Mouse (Mus musculus) hindbrain, embryonic 15.5 days (tissue): ENCODE measurements around the gene Usp22. TPM values are rescaled to one million over a fixed set of nuclear protein-coding genes. Genes with fewer than 3 reads are reported as not detected.
"Not testable (repeated sequence)": the region's sequence is repeated elsewhere in the genome, so short reads cannot be mapped to it uniquely, and the experiment has no call there.

Experiments used
- ATAC-seq: fragments of 200-750 bp; cut with Nextera tagmentation; 2 replicates; pipeline ENCODE4 v1.8.0; 2017; ENCODE audit warnings: low read depth, moderate number of reproducible peaks, moderate TSS enrichment; ENCODE audit not compliant: low FRiP score
- H3K27ac ChIP-seq: fragments of 300-500 bp; sonication (generic); replicated peaks from 2 replicates; pipeline ENCODE4 v1.5.1; 2015; ENCODE audit warnings: mild to moderate bottlenecking, inconsistent platforms
- H3K27me3 ChIP-seq: fragments of 300-500 bp; sonication (generic); 2 replicates; pipeline ENCODE4 v1.6.1; 2015; ENCODE audit warnings: control low read depth, inconsistent platforms
- H3K36me3 ChIP-seq: fragments of 300-500 bp; sonication (generic); 2 replicates; pipeline ENCODE4 v1.6.1; 2015; ENCODE audit warnings: control low read depth, inconsistent platforms
- H3K4me1 ChIP-seq: fragments of 300-500 bp; sonication (generic); replicated peaks from 2 replicates; pipeline ENCODE4 v1.6.1; 2015; ENCODE audit warnings: control low read depth, inconsistent platforms
- H3K4me2 ChIP-seq: fragments of 300-500 bp; sonication (generic); 2 replicates; pipeline ENCODE4 v1.6.1; 2015; ENCODE audit warnings: moderate library complexity, mild to moderate bottlenecking, inconsistent platforms
- H3K4me3 ChIP-seq: fragments of 300-500 bp; sonication (generic); 2 replicates; pipeline ENCODE4 v1.5.1; 2015; ENCODE audit warnings: mild to moderate bottlenecking, inconsistent platforms
- H3K9ac ChIP-seq: fragments of 300-500 bp; sonication (generic); 2 replicates; pipeline ENCODE4 v1.6.1; 2015; ENCODE audit warnings: inconsistent platforms
- H3K9me3 ChIP-seq: fragments of 300-500 bp; sonication (generic); 2 replicates; pipeline ENCODE4 v1.6.1; 2016; ENCODE audit warnings: control low read depth, inconsistent platforms
- WGBS: fragments of 180-500 bp; shearing (Covaris S2); methylation state at CpG from one replicate; pipeline ENCODE4 v1.1.7; 2015; 5-methylcytosine and 5-hydroxymethylcytosine counted together
- polyA plus RNA-seq: library from polyadenylated mRNA; unstranded; fragments of >200 nt; fragmentation: Nextera tagmentation; extraction: Ambion mirVana; gene quantifications from 2 replicates; pipeline ENCODE4 v1.2.1, GENCODE M21; 2015

Usp22 gene
- polyA plus RNA-seq, 1 experiment from 2014 or later, result 410 TPM

- H3K27ac ChIP-seq, result peak overlapping the region; percentile 51; the same call in 1 of the 2 replicates
- no peak overlapping the region for H3K4me3 ChIP-seq
- H3K36me3 ChIP-seq, result no peaks in the 10 kb centered on the region
- WGBS, result 74% methylated on average over 3 of the region's 3 CpGs
- H3K4me2 ChIP-seq, result no peak overlapping the region
- H3K27me3 ChIP-seq, result no peaks in the 10 kb centered on the region
- H3K9me3 ChIP-seq, result no peaks in the 10 kb centered on the region
- no peak for ATAC-seq
- peaks cover 7% of the 10 kb centered on the region; the same call in 1 of the 2 replicates for H3K4me1 ChIP-seq
- H3K9ac ChIP-seq, result no peak overlapping the region
Observed at GRCm38 (mm10) chr11:61180361-61180760, 5.5 kb upstream of the Usp22 start.

DNA sequence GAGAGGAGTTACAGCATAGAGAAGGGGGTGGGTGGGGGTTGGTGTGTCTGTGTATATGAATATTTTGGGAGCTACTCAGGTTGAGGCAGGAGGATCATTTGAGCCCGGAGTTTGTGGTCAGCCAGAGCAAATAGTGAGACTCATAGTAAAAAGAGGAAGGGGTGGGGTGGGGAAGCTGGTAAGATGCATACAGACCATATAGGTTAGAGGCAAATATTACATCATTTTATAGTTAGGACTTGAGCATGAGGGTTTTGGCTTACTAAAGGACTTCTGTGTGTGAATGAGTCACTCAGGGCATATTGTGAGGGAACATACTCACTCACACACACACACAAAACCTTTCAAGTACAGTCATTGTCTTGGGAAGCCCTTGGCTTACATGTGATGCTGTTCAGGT lies 1.5 kb upstream of the Usp22 start:
- Histone ChIP-seq H3K4me1 (peaks cover 30% of the 10 kb centered on the region), H3K27ac (peak overlapping the region; percentile 98), H3K4me3 (no peak overlapping the region), H3K27me3 (no peaks in the 10 kb centered on the region), H3K36me3 (no peaks in the 10 kb centered on the region), H3K9me3 (no peaks in the 10 kb centered on the region), H3K9ac (no peak overlapping the region), H3K4me2 (peak overlapping the region; percentile 50)
- ATAC-seq, result no peak
- WGBS, result 88% methylated on average over 1 of the region's 1 CpGs

DNA sequence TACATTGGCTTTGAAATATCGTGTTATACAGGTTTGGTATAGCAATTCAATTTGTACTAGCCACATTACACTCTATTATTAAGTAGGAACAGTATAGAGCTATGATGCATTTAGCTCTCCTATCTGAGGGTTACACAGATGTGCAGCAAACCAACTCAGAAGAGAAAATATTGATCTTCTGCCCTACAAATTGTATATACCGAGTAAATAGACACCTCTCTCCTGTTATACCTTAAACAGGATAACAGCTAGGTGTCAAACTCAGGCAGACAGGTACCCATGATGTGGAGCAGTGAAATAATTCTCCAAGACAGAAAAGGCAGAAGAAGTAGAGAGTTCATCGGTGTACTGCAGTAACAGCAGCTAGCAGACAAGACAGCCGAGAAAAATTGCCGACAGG lies 923 bp upstream of the Usp22 start:
- no peak overlapping the region for H3K9ac ChIP-seq
- H3K27me3 ChIP-seq, result no peaks in the 10 kb centered on the region
- no peak overlapping the region for H3K4me3 ChIP-seq
- ATAC-seq, result no peak
- no peaks in the 10 kb centered on the region for H3K9me3 ChIP-seq
- peak overlapping the region; percentile 50 for H3K4me2 ChIP-seq
- H3K36me3 ChIP-seq, result no peaks in the 10 kb centered on the region
- H3K27ac ChIP-seq, result peak overlapping the region; percentile 98
- WGBS, result 57% methylated on average over 5 of the region's 5 CpGs
- peaks cover 36% of the 10 kb centered on the region for H3K4me1 ChIP-seq

DNA sequence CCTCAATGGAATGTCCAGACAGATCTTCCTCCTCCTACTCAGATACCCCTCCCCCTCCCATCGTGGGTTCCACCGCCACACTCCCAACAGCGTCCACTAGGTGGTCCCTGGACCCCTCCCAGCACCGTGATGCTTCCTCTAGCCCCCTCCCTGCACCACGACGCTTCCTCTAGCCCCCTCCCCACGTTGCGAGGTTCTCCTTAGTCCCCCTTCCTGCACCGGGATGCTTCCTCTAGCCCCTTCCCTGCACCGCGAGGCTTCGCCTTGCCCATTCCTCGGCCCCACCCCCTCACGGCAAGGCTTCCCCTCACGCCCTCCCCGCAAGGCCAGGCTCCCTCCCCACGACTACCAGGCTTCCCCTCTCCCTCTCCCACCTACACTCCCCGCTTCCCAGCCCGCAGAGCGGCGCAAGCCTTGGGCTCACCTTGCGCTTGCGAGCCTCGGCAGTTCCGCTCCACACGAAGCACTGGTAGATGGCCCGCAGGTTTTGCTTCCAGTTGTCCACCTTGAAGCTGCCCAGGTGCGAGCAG lies 499 bp downstream of the Usp22 start:
- ATAC-seq, result peak; percentile 31
- H3K9me3 ChIP-seq, result no peaks in the 10 kb centered on the region
- H3K4me3 ChIP-seq, result peak overlapping the region; percentile 87
- WGBS, result 1% methylated on average over 28 of the region's 28 CpGs
- H3K27me3 ChIP-seq, result no peaks in the 10 kb centered on the region
- no peaks in the 10 kb centered on the region for H3K36me3 ChIP-seq
- peak overlapping the region; percentile 99 for H3K9ac ChIP-seq
- H3K4me2 ChIP-seq, result peak overlapping the region; percentile 71
- H3K4me1 ChIP-seq, result peaks cover 49% of the 10 kb centered on the region
- peak overlapping the region; percentile 98 for H3K27ac ChIP-seq

GRCm38 (mm10) chr11:61173477-61173876 lies 1.4 kb downstream of the Usp22 start:
- 27% methylated on average over 15 of the region's 15 CpGs for WGBS
- not testable (repeated sequence) for ATAC-seq, H3K36me3 ChIP-seq, H3K9me3 ChIP-seq, H3K27me3 ChIP-seq, H3K27ac ChIP-seq
- H3K9ac ChIP-seq, result peak overlapping the region; percentile 99
- peak overlapping the region; percentile 87 for H3K4me3 ChIP-seq
- peak overlapping the region; percentile 71 for H3K4me2 ChIP-seq
- peaks cover 58% of the 10 kb centered on the region for H3K4me1 ChIP-seq

DNA sequence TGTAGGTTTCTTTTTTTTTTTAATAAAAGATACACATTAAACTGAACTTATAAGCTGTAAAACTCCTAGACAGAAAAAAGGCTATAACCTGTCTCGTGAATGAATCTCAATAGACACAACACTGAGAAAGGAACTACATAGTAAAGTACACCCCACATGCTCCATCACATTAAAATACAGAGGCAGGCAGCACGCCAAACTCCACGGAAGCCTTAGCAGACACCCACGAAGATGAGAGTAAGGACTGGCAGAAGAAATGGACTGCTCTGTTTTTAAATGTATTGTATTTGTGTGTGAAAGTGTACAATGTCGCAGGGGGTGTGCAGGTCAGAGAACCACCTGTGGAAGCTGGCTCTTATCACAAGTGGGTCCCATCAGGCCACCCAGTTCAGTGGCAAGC lies 4.7 kb downstream of the Usp22 start:
- 74% methylated on average over 5 of the region's 5 CpGs for WGBS
- Histone ChIP-seq H3K4me2 (peak overlapping the region; percentile 71; the same call in 1 of the 2 replicates), H3K4me3 (no peak overlapping the region), H3K9ac (no peak overlapping the region), H3K4me1 (peaks cover 60% of the 10 kb centered on the region), H3K27ac (no peak overlapping the region), H3K9me3 (no peaks in the 10 kb centered on the region), H3K36me3 (peaks cover 24% of the 10 kb centered on the region), H3K27me3 (no peaks in the 10 kb centered on the region)
- no peak for ATAC-seq

GRCm38 (mm10) chr11:61164881-61165280 lies 10.0 kb downstream of the Usp22 start:
- H3K4me1 ChIP-seq, result peaks cover 23% of the 10 kb centered on the region
- no peak overlapping the region for H3K9ac ChIP-seq
- no peak overlapping the region for H3K27ac ChIP-seq
- H3K27me3 ChIP-seq, result no peaks in the 10 kb centered on the region
- ATAC-seq, result no peak
- no peaks in the 10 kb centered on the region for H3K9me3 ChIP-seq
- peaks cover 77% of the 10 kb centered on the region for H3K36me3 ChIP-seq
- no peak overlapping the region for H3K4me2 ChIP-seq
- H3K4me3 ChIP-seq, result no peak overlapping the region
- WGBS, result 94% methylated on average over 10 of the region's 10 CpGs

DNA sequence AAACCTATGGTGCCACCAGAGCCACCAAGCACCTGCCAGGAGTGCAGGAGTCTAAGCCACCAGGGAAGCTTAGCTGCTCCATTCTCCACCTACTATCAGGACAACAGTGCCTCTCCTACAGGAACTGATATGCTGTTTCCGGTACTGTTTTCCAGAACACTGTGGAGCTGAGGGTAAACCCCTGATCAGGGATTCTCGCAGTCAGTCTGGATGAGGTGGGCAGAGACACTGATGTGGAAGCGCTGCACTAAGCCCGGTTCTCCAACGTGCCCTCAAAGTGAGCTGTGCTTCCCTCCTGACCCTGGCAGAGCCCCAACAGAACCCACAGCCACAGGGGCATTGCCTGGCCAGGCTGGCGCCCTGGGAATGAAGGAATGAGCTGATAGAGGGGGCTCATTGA lies 10.5 kb downstream of the Usp22 start:
- H3K36me3 ChIP-seq, result peaks cover 82% of the 10 kb centered on the region
- H3K9ac ChIP-seq, result no peak overlapping the region
- ATAC-seq, result no peak
- peaks cover 18% of the 10 kb centered on the region for H3K4me1 ChIP-seq
- no peak overlapping the region for H3K4me3 ChIP-seq
- no peaks in the 10 kb centered on the region for H3K27me3 ChIP-seq
- H3K27ac ChIP-seq, result no peak overlapping the region
- no peak overlapping the region for H3K4me2 ChIP-seq
- no peaks in the 10 kb centered on the region for H3K9me3 ChIP-seq
- 95% methylated on average over 6 of the region's 6 CpGs for WGBS

- H3K4me3 ChIP-seq, result no peak overlapping the region
- H3K9ac ChIP-seq, result no peak overlapping the region
- H3K36me3 ChIP-seq, result peaks cover 92% of the 10 kb centered on the region
- H3K27me3 ChIP-seq, result no peaks in the 10 kb centered on the region
- H3K9me3 ChIP-seq, result no peaks in the 10 kb centered on the region
- no peak overlapping the region for H3K4me2 ChIP-seq
- ATAC-seq, result no peak
- no peak overlapping the region for H3K27ac ChIP-seq
- peaks cover 7% of the 10 kb centered on the region for H3K4me1 ChIP-seq
- WGBS, result 98% methylated on average over 3 of the region's 3 CpGs
Observed at GRCm38 (mm10) chr11:61163341-61163740, 11.5 kb downstream of the Usp22 start.

DNA sequence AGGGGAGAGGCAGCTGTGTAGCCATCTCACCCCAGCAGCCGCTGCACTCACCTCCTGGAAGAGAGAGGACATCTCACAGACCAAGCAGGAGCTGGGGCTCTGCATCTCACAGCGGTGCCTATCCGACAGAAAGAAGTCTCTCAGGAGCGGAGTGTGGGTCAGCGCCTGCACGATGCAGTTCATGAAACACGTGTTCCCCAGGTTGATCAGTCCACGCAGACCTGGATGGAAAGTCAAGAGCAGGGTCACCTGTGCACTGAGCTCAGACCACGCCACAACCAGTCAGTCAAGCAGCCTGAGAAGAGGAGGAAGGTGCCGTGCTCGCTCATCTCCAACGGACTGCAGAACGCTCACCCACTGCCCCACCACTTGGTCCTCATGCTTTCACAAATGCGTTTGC lies 12.1 kb downstream of the Usp22 start:
- Histone ChIP-seq H3K9ac (no peak overlapping the region), H3K9me3 (no peaks in the 10 kb centered on the region), H3K27ac (no peak overlapping the region), H3K4me2 (no peak overlapping the region), H3K27me3 (no peaks in the 10 kb centered on the region), H3K4me3 (no peak overlapping the region), H3K36me3 (peaks cover 97% of the 10 kb centered on the region), H3K4me1 (0 out of 2 replicates have a peak, but pooled peaks cover 6% of the 10 kb centered on the region)
- no peak for ATAC-seq
- WGBS, result 95% methylated on average over 14 of the region's 14 CpGs

- Histone ChIP-seq H3K4me2 (no peak overlapping the region), H3K27me3 (no peaks in the 10 kb centered on the region), H3K9ac (no peak overlapping the region), H3K4me1 (0 out of 2 replicates have a peak, but pooled peaks cover 5% of the 10 kb centered on the region), H3K27ac (no peak overlapping the region), H3K4me3 (no peak overlapping the region), H3K36me3 (peaks cover 98% of the 10 kb centered on the region), H3K9me3 (no peaks in the 10 kb centered on the region)
- ATAC-seq, result no peak
- 95% methylated on average over 13 of the region's 13 CpGs for WGBS
Observed at GRCm38 (mm10) chr11:61161121-61161520, 13.7 kb downstream of the Usp22 start.

- Histone ChIP-seq H3K27ac (no peak overlapping the region), H3K9me3 (no peaks in the 10 kb centered on the region), H3K4me2 (no peak overlapping the region), H3K27me3 (no peaks in the 10 kb centered on the region), H3K9ac (no peak overlapping the region), H3K4me3 (no peak overlapping the region), H3K36me3 (peaks cover 99% of the 10 kb centered on the region), H3K4me1 (0 out of 2 replicates have a peak, but pooled peaks cover 5% of the 10 kb centered on the region)
- WGBS, result 71% methylated on average over 11 of the region's 11 CpGs
- no peak for ATAC-seq
Observed at GRCm38 (mm10) chr11:61159796-61160732, 14.8 kb downstream of the Usp22 start.
